Mouse (Mus musculus): ENCODE results near the gene Mta2. TPM values are rescaled to one million over a fixed set of nuclear protein-coding genes. Genes with fewer than 3 reads are reported as not detected.
A peak's percentile ranks its signal among the peaks of the same experiment; 100 is the strongest.
"Not testable (repeated sequence)": the region's sequence is repeated elsewhere in the genome, so short reads cannot be mapped to it uniquely, and the experiment has no call there.

Mta2 gene
- polyA plus RNA-seq (2014; fragmentation: Nextera tagmentation; extraction: Ambion mirVana), result 50.9 and 56.0 TPM in 2 replicates

DNA sequence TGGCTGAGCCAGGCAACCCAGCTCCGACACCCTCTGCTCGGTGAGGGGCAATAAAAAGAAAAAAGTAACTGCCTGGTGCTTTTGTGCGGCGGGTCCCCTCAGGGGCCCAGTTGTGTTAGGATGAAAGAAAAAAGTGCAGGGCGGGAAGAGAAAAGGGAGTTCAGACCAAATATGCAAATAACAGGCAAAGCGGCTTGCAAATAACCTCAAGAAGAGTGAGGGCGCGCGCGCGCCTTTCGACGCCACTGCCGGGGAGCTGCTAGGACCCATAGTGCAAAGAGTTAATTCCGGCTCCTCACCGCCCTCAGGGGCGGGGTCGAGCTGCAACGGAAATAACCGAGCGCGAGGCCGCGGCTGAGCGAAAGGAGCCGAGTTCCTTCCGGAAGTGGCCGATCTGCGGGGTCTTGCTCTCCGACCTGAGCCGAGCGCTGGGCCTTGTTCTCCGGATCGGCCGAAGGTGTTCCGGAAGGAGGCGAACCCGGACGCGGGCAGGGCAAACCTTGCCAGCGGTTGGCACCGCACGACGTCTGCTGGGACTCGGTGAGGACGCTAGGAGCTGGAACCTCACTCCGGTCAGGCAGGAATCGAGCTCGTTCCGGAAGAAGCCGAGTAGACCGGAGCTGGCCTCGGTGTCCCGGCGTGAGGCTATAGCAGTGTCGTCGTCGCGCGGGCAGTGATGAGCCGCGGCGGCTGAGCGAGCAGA lies at the start of gene Mta2:
Gene Mta2 (plus strand): TSS at position 361 of the 703 bp plus-strand sequence.
- no peaks in the 10 kb centered on the region for H3K27me3 ChIP-seq (ENCODE audit: control insufficient read depth, insufficient read depth, low read length)
- ATAC-seq (ENCODE audit: low FRiP score), result peak; percentile 96
- peak within 1 kb of the TSS; percentile 73 for H3K4me2 ChIP-seq
- under 1% methylated on average over 64 of the region's 64 CpGs for WGBS
- H3K9ac ChIP-seq (ENCODE audit: low read length), result peak within 1 kb of the TSS; percentile 95
- peak; percentile 100 for DNase-seq (ENCODE audit: low spot score, missing footprints)
- H3K9me3 ChIP-seq (ENCODE audit: control insufficient read depth, low read length), result no peaks in the 10 kb centered on the region
- H3K27ac ChIP-seq (ENCODE audit: low read depth, low read length), result peak within 1 kb of the TSS; percentile 95
- H3K4me3 ChIP-seq (ENCODE audit: low read depth, low read length), result peak within 1 kb of the TSS; percentile 98
- peaks cover 15% of the 10 kb centered on the region for H3K4me1 ChIP-seq (ENCODE audit: control insufficient read depth, insufficient read depth, low read length)
- peaks cover 10% of the 10 kb centered on the region for H3K36me3 ChIP-seq (ENCODE audit: control insufficient read depth, insufficient read depth, low read length)

DNA sequence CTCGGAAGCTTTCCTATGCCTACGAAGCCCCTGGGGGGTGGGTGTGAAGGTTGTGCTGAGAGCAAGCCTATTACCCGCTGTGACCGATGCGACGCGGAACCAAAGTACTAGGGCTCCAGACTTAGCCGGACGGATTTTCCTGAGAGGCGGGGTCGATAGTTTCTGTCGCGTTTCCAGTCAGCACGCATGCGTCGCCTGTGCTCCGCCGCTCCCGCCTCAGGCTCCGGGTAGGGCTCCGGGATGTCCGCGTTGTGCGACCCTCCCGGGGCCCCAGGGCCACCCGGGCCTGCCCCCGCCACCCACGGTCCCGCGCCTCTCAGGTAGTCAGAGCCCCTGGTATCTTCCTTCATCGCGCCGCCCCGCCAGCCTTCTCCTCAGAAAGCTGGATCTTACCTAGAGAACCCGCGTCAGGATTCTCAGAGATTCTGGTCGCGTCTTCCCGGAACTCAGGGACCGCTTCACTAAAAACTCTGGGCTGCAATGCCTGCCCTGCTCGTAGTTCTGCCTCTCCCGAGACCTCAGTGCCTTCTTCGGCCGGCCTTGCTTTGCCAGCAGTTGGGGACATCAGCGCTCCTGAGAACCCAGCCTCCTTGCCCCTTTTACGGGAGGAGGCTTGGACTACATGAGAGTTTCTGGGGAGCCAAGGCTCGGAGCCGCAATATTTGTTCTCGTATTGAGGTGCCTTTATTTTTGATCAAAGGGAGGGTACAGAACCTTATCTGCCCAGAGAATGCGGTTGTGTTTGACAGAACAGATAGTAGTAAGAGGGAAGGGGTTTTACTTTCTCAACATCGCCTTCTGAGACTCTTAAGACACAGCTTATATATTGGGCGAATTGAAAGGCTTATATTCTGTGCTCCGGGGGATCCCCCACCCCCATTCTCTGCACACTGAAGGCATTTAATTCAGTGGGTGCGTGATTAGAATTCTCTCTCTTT lies 48.6 kb upstream of the Mta2 start, which contains the start of gene Ints5:
Gene Ints5 (plus strand): TSS at position 177 of the 938 bp plus-strand sequence.
- Histone ChIP-seq H3K4me3 (ENCODE audit: low read depth, low read length) (peak within 1 kb of the TSS; percentile 87), H3K4me1 (ENCODE audit: control insufficient read depth, insufficient read depth, low read length) (peaks cover 15% of the 10 kb centered on the region), H3K9me3 (ENCODE audit: control insufficient read depth, low read length) (no peaks in the 10 kb centered on the region), H3K27ac (ENCODE audit: low read depth, low read length) (peak within 1 kb of the TSS; percentile 80), H3K36me3 (ENCODE audit: control insufficient read depth, insufficient read depth, low read length) (peaks cover 9% of the 10 kb centered on the region), H3K27me3 (ENCODE audit: control insufficient read depth, insufficient read depth, low read length) (no peaks in the 10 kb centered on the region), H3K9ac (ENCODE audit: low read length) (peak within 1 kb of the TSS; percentile 87), H3K4me2 (peak within 1 kb of the TSS; percentile 74)
- peak; percentile 98 for DNase-seq (ENCODE audit: low spot score, missing footprints)
- ATAC-seq (ENCODE audit: low FRiP score), result peak; percentile 65
- WGBS, result 4% methylated on average over 54 of the region's 54 CpGs

DNA sequence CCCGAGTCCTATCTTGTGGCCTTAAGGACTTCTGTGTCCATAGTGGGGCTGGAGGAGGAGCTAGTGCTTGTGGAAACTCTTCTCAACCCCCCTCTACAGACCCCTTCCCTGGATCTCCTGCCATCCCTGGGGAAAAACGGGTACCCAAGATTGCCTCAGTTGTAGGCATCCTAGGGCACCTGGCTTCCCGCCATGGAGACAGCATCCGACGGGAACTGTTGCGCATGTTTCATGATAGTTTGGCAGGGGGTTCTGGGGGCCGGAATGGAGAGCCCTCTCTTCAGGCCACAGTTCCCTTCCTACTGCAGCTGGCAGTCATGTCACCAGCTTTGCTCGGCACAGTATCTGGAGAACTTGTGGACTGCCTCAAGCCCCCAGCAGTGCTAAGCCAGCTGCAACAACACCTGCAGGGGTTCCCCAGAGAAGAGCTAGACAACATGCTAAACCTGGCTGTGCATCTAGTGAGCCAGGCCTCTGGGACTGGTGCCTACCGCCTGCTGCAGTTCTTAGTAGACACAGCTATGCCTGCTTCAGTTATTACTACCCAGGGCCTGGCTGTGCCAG lies 46.2 kb upstream of the Mta2 start:
- Histone ChIP-seq H3K9me3 (ENCODE audit: control insufficient read depth, low read length) (no peaks in the 10 kb centered on the region), H3K27me3 (ENCODE audit: control insufficient read depth, insufficient read depth, low read length) (no peaks in the 10 kb centered on the region), H3K4me3 (ENCODE audit: low read depth, low read length) (no peak overlapping the region), H3K4me2 (no peak overlapping the region), H3K9ac (ENCODE audit: low read length) (no peak overlapping the region), H3K27ac (ENCODE audit: low read depth, low read length) (no peak overlapping the region), H3K4me1 (ENCODE audit: control insufficient read depth, insufficient read depth, low read length) (peaks cover 18% of the 10 kb centered on the region), H3K36me3 (ENCODE audit: control insufficient read depth, insufficient read depth, low read length) (peaks cover 9% of the 10 kb centered on the region)
- WGBS, result 91% methylated on average over 9 of the region's 9 CpGs
- no peak for DNase-seq (ENCODE audit: low spot score, missing footprints)
- ATAC-seq (ENCODE audit: low FRiP score), result no peak

DNA sequence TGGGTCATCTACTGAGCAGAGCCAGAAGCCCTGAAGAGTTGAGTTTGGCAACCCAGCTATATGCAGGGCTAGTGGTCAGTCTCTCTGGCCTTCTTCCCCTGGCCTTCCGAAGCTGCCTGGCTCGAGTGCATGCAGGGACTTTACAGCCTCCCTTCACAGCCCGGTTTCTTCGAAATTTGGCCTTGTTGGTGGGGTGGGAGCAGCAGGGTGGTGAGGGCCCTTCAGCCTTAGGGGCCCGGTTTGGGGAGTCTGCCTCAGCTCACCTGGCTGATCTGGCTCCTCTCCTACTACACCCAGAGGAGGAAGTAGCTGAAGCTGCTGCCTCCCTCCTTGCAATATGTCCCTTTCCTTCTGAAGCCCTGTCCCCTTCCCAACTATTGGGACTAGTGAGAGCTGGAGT lies 45.4 kb upstream of the Mta2 start:
- not testable (repeated sequence) for ATAC-seq (ENCODE audit: low FRiP score); H3K4me2 ChIP-seq; H3K36me3 ChIP-seq (ENCODE audit: control insufficient read depth, insufficient read depth, low read length); DNase-seq (ENCODE audit: low spot score, missing footprints); H3K9ac ChIP-seq (ENCODE audit: low read length); H3K27ac ChIP-seq (ENCODE audit: low read depth, low read length); H3K27me3 ChIP-seq (ENCODE audit: control insufficient read depth, insufficient read depth, low read length); H3K9me3 ChIP-seq (ENCODE audit: control insufficient read depth, low read length); H3K4me3 ChIP-seq (ENCODE audit: low read depth, low read length)
- WGBS, result 91% methylated on average over 5 of the region's 5 CpGs
- H3K4me1 ChIP-seq (ENCODE audit: control insufficient read depth, insufficient read depth, low read length), result peaks cover 18% of the 10 kb centered on the region

DNA sequence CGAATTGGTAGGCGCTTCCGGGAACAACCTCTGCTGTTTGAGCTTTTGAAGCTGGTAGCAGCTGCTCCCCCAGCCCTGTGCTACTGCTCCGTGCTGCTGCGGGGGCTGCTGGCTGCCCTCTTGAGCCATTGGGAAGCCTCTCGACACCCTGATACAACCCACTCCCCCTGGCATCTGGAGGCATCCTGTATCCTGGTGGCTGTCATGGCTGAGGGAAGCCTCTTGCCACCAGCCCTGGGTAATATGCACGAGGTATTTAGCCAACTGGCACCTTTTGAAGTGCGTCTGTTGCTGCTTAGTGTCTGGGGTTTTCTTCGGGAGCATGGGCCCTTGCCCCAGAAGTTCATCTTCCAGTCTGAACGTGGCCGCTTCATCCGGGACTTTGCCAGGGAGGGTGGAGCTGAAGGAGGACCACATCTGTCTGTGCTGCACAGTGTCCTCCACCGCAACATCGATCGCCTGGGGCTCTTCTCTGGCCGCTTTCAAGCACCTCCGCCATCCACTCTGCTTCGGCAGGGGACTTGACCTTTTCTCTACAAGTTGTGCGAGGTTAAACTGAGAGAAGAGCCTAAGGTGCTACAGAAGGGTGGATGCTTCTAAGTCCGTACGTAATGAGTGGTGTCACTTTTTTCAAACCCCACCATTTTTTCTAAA lies 44.3 kb upstream of the Mta2 start:
- WGBS, result 33% methylated on average over 21 of the region's 21 CpGs
- H3K9me3 ChIP-seq (ENCODE audit: control insufficient read depth, low read length); H3K27me3 ChIP-seq (ENCODE audit: control insufficient read depth, insufficient read depth, low read length): not testable (repeated sequence)
- H3K4me2 ChIP-seq, result peak overlapping the region; percentile 49
- peak; percentile 87 for DNase-seq (ENCODE audit: low spot score, missing footprints)
- H3K4me1 ChIP-seq (ENCODE audit: control insufficient read depth, insufficient read depth, low read length), result peaks cover 18% of the 10 kb centered on the region
- ATAC-seq (ENCODE audit: low FRiP score), result peak; percentile 71
- peak overlapping the region; percentile 95 for H3K4me3 ChIP-seq (ENCODE audit: low read depth, low read length)
- peak overlapping the region; percentile 32; the same call in 1 of the 2 replicates for H3K9ac ChIP-seq (ENCODE audit: low read length)
- H3K36me3 ChIP-seq (ENCODE audit: control insufficient read depth, insufficient read depth, low read length), result peaks cover 11% of the 10 kb centered on the region
- H3K27ac ChIP-seq (ENCODE audit: low read depth, low read length), result peak overlapping the region; percentile 50

DNA sequence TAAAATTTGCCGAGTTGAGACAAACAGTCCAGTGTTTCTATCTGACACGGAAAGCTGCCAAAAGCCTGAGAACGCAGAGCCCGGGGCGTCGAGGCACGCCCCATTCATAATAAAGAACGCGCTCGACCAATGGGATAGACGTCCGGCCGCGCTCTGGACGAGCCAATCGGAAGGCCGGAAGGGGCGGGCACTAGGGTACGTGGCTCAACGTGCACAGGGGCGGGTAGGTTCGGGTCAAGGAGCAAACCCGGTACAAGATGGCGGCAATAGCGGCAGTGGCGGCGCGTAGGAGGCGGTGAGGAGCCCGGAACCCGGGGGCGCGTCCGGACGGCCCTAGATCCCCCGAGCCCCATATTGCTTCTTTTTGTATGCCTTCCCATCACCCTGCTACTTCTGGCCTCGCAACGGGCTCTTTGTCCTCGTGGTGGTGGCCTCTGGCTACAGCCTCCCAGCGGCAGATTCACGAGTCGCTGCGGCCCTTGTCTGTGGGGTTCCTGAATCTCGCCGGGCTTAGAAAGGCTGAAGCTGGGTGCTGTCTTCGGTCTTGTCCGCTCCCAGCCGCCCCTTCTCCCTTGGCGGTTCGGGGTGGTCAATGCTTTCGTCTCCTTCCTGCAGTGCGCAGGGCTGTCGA lies 43.7 kb upstream of the Mta2 start, which contains the start of gene Ganab:
Gene Ganab (plus strand): TSS at position 207 of the 631 bp plus-strand sequence.
- Histone ChIP-seq H3K4me1 (ENCODE audit: control insufficient read depth, insufficient read depth, low read length) (peaks cover 18% of the 10 kb centered on the region), H3K36me3 (ENCODE audit: control insufficient read depth, insufficient read depth, low read length) (peaks cover 13% of the 10 kb centered on the region), H3K9me3 (ENCODE audit: control insufficient read depth, low read length) (no peaks in the 10 kb centered on the region), H3K27me3 (ENCODE audit: control insufficient read depth, insufficient read depth, low read length) (no peaks in the 10 kb centered on the region), H3K4me3 (ENCODE audit: low read depth, low read length) (peak within 1 kb of the TSS; percentile 95), H3K4me2 (peak within 1 kb of the TSS; percentile 94), H3K9ac (ENCODE audit: low read length) (peak within 1 kb of the TSS; percentile 97), H3K27ac (ENCODE audit: low read depth, low read length) (peak within 1 kb of the TSS; percentile 50)
- ATAC-seq (ENCODE audit: low FRiP score) (peak; percentile 99), DNase-seq (ENCODE audit: low spot score, missing footprints) (peak; percentile 98)
- WGBS, result under 1% methylated on average over 53 of the region's 53 CpGs

DNA sequence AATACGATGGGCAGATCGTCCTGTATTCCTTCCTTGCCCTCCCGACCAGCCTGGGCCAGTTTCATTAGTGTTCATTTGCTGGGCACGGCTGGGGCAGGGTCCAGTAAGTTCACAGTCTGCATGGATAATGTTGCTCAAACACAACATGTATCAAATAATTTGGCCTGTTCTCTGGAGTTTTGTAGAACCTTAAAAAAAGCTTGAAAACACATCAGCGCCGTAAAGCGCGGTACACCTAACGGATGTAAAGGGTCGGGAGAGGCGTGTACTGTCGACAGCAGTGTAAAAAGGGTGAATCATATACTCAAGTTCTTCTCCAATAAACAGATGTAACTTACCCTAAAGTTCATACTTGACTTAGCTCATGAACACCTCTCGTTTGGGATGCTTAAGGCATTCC lies 43.1 kb upstream of the Mta2 start:
- DNase-seq (ENCODE audit: low spot score, missing footprints) (no peak), ATAC-seq (ENCODE audit: low FRiP score) (no peak)
- peak overlapping the region; percentile 97 for H3K9ac ChIP-seq (ENCODE audit: low read length)
- peak overlapping the region; percentile 50; the same call in 1 of the 2 replicates for H3K27ac ChIP-seq (ENCODE audit: low read depth, low read length)
- 18% methylated on average over 13 of the region's 13 CpGs for WGBS
- H3K4me2 ChIP-seq, result peak overlapping the region; percentile 94
- H3K4me3 ChIP-seq (ENCODE audit: low read depth, low read length), result peak overlapping the region; percentile 95
- H3K27me3 ChIP-seq (ENCODE audit: control insufficient read depth, insufficient read depth, low read length), result no peaks in the 10 kb centered on the region
- peaks cover 16% of the 10 kb centered on the region for H3K4me1 ChIP-seq (ENCODE audit: control insufficient read depth, insufficient read depth, low read length)
- peaks cover 16% of the 10 kb centered on the region for H3K36me3 ChIP-seq (ENCODE audit: control insufficient read depth, insufficient read depth, low read length)
- no peaks in the 10 kb centered on the region for H3K9me3 ChIP-seq (ENCODE audit: control insufficient read depth, low read length)

DNA sequence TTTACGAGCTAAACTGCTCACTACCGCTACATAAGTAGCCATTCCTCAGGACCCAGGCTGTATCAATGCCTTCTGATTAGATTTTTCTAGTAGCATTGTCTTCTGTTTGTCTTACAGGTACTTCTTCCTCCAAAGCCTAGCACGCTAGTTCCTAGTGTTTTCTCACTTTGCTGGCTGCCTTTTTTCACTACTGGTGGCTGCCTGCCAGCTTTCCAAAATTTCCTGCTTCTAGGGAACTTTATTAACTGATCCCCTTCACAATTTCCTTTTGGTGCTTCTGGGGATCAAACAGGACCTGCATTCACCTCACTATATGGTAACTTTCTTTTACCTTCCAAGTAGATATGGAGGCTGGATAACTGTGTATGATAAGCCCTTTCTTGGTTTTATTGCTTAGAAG lies 42.6 kb upstream of the Mta2 start:
- Histone ChIP-seq H3K4me1 (ENCODE audit: control insufficient read depth, insufficient read depth, low read length) (peaks cover 13% of the 10 kb centered on the region), H3K4me2 (peak overlapping the region; percentile 94), H3K9ac (ENCODE audit: low read length) (peak overlapping the region; percentile 97), H3K36me3 (ENCODE audit: control insufficient read depth, insufficient read depth, low read length) (peaks cover 16% of the 10 kb centered on the region), H3K27me3 (ENCODE audit: control insufficient read depth, insufficient read depth, low read length) (no peaks in the 10 kb centered on the region), H3K4me3 (ENCODE audit: low read depth, low read length) (peak overlapping the region; percentile 95), H3K9me3 (ENCODE audit: control insufficient read depth, low read length) (no peaks in the 10 kb centered on the region), H3K27ac (ENCODE audit: low read depth, low read length) (no peak overlapping the region)
- no peak for DNase-seq (ENCODE audit: low spot score, missing footprints)
- ATAC-seq (ENCODE audit: low FRiP score), result no peak
- WGBS, result 70% methylated on average over 3 of the region's 3 CpGs

Measured in midbrain, embryonic 11.5 days (tissue).